Mouse (Mus musculus): ENCODE results near the gene Trex1.

Gene Trex1

GRCm38 (mm10) chr9:109050674-109050997 is 8.9 kb downstream of the Trex1 start:
- DNase-seq, result peak in 1 of 2 experiments; percentile 11

- DNase-seq, result peak in 1 of 2 experiments; percentile 17
These were observed 9.4 kb downstream of the Trex1 start for GRCm38 (mm10) chr9:109049996-109050673.

GRCm38 (mm10) chr9:109049316-109049715 is 10.2 kb downstream of the Trex1 start:
- DNase-seq, result no peak

GRCm38 (mm10) chr9:109046306-109046705 is 13.2 kb downstream of the Trex1 start:
- peak; percentile 68 to 79 for DNase-seq

- DNase-seq, result no peak
These were observed 18.2 kb downstream of the Trex1 start for GRCm38 (mm10) chr9:109041351-109041750.

- peak; percentile 50 to 73 for DNase-seq
These were observed 18.6 kb downstream of the Trex1 start for GRCm38 (mm10) chr9:109040906-109041305.

- no peak for DNase-seq
These were observed 19.3 kb downstream of the Trex1 start for GRCm38 (mm10) chr9:109040216-109040615.

- DNase-seq, result no peak
These were observed 19.9 kb downstream of the Trex1 start for GRCm38 (mm10) chr9:109039681-109040080.

GRCm38 (mm10) chr9:109038901-109039364 is 20.6 kb downstream of the Trex1 start:
- peak; percentile 69 to 74 for DNase-seq

- DNase-seq, result peak; percentile 89 to 90
These were observed 21.2 kb downstream of the Trex1 start, which contains the start of gene Shisa5 for GRCm38 (mm10) chr9:109038086-109038895. TSS of gene Shisa5 (plus strand) at chr9:109038565.

GRCm38 (mm10) chr9:109032435-109032834 is 27.1 kb downstream of the Trex1 start:
- DNase-seq, result no peak

- peak in 1 of 2 experiments; percentile 14 for DNase-seq
These were observed 27.8 kb downstream of the Trex1 start for GRCm38 (mm10) chr9:109031686-109032085.

- no peak for DNase-seq
These were observed 28.5 kb downstream of the Trex1 start for GRCm38 (mm10) chr9:109031001-109031400.

- peak in 1 of 2 experiments; percentile 14 for DNase-seq
These were observed 29.2 kb downstream of the Trex1 start for GRCm38 (mm10) chr9:109030312-109030711.

GRCm38 (mm10) chr9:109028919-109029318 is 30.6 kb downstream of the Trex1 start:
- peak in 1 of 2 experiments; percentile 20 for DNase-seq

- DNase-seq, result no peak
These were observed 31.1 kb downstream of the Trex1 start for GRCm38 (mm10) chr9:109028421-109028820.

- peak in 1 of 2 experiments; percentile 25 for DNase-seq
These were observed 32.0 kb downstream of the Trex1 start for GRCm38 (mm10) chr9:109027521-109027920.

- DNase-seq, result peak in 1 of 2 experiments; percentile 19
These were observed 36.5 kb downstream of the Trex1 start for GRCm38 (mm10) chr9:109022866-109023685.

GRCm38 (mm10) chr9:109021428-109021827 is 38.1 kb downstream of the Trex1 start:
- DNase-seq, result peak in 1 of 2 experiments; percentile 20

- peak; percentile 39 to 41 for DNase-seq
These were observed 42.4 kb downstream of the Trex1 start for GRCm38 (mm10) chr9:109016973-109017604.

GRCm38 (mm10) chr9:109015397-109015796 is 44.1 kb downstream of the Trex1 start:
- DNase-seq, result peak in 1 of 2 experiments; percentile 9

GRCm38 (mm10) chr9:109010316-109010690 is 49.2 kb downstream of the Trex1 start:
- no peak for DNase-seq

Data from lung, postnatal 4 days (tissue).